Mouse (Mus musculus): Measurements from ENCODE around the gene Nploc4.

The Nploc4 gene

GRCm38 (mm10) chr11:120341661-120342060, 95.8 kb downstream of the Nploc4 start:
- no peak for DNase-seq (ENCODE audit: low spot score in 2 of 2)

- DNase-seq (ENCODE audit: low spot score in 2 of 2), result peak in 1 of 2 experiments; percentile 9
Observed at GRCm38 (mm10) chr11:120339978-120340513, 97.5 kb downstream of the Nploc4 start.

- no peak for DNase-seq (ENCODE audit: low spot score in 2 of 2)
Observed at GRCm38 (mm10) chr11:120338786-120339185, 98.7 kb downstream of the Nploc4 start.

GRCm38 (mm10) chr11:120337447-120337846, 100.1 kb downstream of the Nploc4 start:
- DNase-seq (ENCODE audit: low spot score in 2 of 2), result peak in 1 of 2 experiments; percentile 10

- no peak for DNase-seq (ENCODE audit: low spot score in 2 of 2)
Observed at GRCm38 (mm10) chr11:120335431-120336021, 102.0 kb downstream of the Nploc4 start.

All from spleen, postnatal 4 days (tissue).